Mouse (Mus musculus): ENCODE data around the gene Vill.

GRCm38 (mm10) chr9:119090462-119090861 is 37.9 kb downstream of the Vill start:
- TF ChIP-seq POLR2A (IDR thresholded peaks at IDR 0.05; ENCODE audit: low read depth, low read length) (no peak), CTCF (IDR thresholded peaks at IDR 0.05; ENCODE audit: extremely low read depth, insufficient read length, insufficient replicate concordance, low read depth, low read length) (no peak)

All from small intestine, adult 2 months (tissue).